Mouse (Mus musculus): ENCODE measurements around the gene Mau2.
"Not testable (repeated sequence)": the region's sequence is repeated elsewhere in the genome, so short reads cannot be mapped to it uniquely, and the experiment has no call there.

Gene Mau2

GRCm38 (mm10) chr8:70042583-70043455 lies at the start of gene Mau2, which contains the start of gene Sugp1:
Gene Mau2 (minus strand): TSS chr8:70042734.
Gene Sugp1 (plus strand): TSS chr8:70042813.
- DNase-seq (ENCODE audit: low read depth), result peak; percentile 99

- DNase-seq (ENCODE audit: low read depth), result no peak
These were observed 46.9 kb upstream of the Mau2 start for GRCm38 (mm10) chr8:70089296-70089960.

GRCm38 (mm10) chr8:70087836-70088650 lies 45.5 kb upstream of the Mau2 start:
- no peak for DNase-seq (ENCODE audit: low read depth)

- no peak for DNase-seq (ENCODE audit: low read depth)
These were observed 44.7 kb upstream of the Mau2 start for GRCm38 (mm10) chr8:70087237-70087636.

DNA sequence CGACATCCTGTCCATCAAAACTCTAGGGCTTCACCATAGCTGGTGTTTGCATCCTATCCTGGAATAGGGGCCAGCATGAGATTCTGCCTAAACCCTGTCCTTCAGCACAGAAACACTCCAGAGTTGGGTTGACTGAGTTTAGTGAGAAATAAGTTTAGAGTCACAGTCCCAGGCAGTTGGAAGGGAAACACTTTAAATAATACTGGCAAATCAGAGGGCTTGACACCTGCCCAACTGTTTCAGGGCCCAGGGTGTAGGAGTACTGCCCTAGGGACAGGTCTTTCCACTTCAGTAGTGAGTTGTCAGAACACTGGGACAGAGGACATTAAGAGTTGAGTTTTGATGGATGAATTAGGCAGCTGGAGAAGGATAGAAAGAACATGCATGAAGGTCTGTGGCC lies 43.6 kb upstream of the Mau2 start:
- DNase-seq (ENCODE audit: low read depth), result no peak

DNA sequence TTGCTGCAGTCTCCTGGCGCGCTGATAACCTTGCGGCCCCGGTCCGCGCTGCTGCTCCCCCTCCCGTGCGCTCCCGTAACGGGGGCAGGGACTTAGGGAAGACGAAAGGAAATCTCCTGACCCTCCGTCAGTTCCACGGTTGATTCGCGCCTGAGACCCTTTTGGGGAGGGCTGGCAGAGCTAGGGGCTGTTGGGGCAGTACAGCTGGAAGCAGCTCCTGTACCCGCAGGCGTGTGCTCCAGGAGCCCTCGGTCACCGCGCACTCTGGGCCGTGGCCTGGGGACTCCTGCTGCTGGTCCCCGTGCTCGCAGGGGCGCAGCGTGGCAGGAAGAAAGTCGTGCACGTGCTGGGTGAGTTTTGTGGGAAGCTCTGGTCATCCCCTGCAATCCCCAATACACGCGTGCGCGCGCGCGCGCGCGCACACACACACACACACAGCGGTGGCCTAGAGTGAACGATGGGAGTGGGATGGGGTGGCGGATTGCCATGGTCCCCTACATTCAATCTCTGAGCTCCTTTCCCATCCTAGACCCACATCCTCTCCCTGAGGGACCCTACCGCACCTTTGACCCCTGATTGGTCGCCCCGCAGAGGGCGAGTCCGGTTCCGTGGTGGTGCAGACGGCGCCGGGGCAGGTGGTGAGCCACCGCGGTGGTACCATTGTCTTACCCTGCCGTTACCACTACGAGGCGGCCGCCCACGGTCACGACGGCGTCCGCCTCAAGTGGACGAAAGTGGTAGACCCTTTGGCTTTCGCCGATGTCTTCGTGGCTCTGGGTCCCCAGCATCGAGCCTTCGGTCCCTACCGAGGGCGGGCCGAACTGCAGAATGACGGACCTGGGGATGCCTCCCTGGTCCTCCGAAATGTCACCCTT lies 41.9 kb upstream of the Mau2 start:
- DNase-seq (ENCODE audit: low read depth), result peak; percentile 19

DNA sequence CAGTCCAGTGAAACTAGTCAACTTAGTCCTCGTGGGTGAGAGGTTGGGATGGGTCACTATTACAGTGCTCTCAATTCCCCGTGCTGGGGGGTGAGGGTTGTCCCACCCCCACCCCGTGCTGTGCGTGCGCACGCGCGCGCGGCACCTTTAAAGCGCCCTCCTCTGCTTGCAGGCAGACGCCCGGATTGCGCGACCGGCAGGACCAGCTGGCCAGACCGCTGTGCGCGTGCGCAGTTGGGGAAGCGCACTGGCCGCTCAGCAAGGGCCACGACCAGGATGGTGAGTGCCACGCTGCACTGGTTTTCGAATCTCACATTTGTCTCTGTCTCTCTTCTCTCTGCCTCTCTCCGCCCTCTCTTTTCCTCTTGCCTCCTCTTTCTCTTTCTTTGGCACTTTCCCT lies 40.8 kb upstream of the Mau2 start, which contains the start of gene Hapln4:
Hapln4 (plus strand) TSS at position 173 of the 400 bp plus-strand sequence.
- peak; percentile 31 for DNase-seq (ENCODE audit: low read depth)

GRCm38 (mm10) chr8:70081976-70082375 lies 39.4 kb upstream of the Mau2 start:
- no peak for DNase-seq (ENCODE audit: low read depth)

GRCm38 (mm10) chr8:70073682-70074081 lies 31.1 kb upstream of the Mau2 start:
- no peak for DNase-seq (ENCODE audit: low read depth)

DNA sequence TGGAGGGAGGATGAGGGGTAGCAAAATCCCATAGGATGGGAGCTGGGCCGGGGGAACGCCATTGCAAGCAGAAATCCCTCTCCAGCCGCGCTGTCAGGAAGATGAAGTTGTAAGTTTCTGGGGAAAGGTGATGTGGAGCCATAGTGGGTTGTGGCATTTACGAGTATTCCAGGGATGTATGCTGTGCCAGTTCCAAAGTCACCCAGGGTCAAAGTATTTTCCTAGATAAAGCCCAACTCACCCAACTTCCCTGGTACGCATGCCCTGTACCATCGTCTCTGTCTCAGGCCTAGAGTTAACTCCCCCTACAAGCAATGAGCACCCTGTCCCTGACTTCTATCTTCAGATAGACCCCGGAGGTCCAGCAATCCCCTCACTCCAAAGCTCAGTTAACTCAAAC lies 30.6 kb upstream of the Mau2 start:
- DNase-seq (ENCODE audit: low read depth), result peak; percentile 10

GRCm38 (mm10) chr8:70072441-70073069 lies 30.0 kb upstream of the Mau2 start, which contains the start of gene Tm6sf2:
Gene Tm6sf2 (plus strand): TSS chr8:70072924.
- DNase-seq (ENCODE audit: low read depth), result peak; percentile 59

DNA sequence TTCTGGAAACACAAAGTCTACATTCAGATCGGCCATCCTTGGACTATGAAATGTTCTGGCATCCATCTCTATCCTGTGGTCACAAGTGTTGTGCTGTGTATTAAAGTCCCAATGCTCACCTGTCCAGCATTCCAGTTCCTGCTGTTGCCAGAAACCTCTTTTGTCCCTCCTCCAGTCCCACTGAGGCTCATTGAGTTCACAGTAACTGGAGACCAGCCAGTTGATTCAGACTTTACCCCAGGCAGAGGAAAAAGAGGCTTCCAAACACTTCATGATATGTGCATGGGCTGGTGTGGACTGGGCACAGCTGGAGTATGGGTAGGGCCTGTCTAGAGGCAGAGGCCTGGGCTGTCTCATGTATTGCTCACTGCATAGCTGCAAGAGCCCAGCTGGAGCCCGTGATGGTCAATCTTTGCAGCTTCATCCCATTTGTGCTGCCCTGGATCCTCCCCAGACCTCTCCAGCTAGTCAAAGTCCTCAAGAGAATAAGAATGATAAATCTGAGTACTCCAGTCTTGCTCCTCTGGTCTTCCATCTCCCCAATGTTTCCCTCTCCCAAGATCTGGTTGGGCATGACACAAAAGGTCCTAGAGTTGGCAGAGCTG lies 29.4 kb upstream of the Mau2 start:
- DNase-seq (ENCODE audit: low read depth), result no peak

DNA sequence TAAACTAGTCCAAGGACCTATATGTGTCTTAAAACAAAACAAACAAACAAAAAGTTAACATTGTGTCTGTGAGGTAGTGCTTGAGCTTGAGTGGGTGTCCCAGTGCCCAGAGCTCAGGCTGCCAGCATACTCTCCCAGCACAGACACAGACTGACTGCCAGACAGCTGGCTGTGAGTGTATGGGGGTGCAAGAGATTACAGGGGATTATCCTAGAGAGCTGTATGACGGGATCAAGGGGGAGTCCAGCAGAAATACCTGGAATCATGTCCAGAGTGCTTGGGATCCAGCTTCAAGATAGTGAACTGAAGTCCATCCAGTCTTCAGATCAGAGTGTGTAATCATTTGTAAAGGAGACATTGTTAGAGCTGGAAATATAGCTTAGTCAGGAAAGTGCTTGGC lies 15.2 kb upstream of the Mau2 start:
- DNase-seq (ENCODE audit: low read depth), result no peak

DNA sequence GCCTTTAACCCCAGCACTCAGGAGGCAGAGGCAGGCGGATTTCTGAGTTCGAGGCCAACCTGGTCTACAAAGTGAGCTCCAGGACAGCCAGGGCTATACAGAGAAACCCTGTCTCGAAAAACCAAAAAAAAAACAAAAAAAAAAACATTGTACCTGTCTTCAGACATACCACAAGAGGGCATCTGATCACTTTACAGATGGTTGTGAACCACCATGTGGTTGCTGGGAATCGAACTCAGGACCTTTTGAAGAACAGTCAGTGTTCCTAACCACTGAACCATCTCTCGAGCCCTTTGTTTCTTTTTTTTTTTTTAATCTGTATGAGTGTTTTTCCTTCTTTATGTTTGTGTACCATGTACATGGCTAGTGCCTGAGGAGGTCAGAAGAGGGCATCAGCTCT lies 7.9 kb upstream of the Mau2 start:
- DNase-seq (ENCODE audit: low read depth), result not testable (repeated sequence)

DNA sequence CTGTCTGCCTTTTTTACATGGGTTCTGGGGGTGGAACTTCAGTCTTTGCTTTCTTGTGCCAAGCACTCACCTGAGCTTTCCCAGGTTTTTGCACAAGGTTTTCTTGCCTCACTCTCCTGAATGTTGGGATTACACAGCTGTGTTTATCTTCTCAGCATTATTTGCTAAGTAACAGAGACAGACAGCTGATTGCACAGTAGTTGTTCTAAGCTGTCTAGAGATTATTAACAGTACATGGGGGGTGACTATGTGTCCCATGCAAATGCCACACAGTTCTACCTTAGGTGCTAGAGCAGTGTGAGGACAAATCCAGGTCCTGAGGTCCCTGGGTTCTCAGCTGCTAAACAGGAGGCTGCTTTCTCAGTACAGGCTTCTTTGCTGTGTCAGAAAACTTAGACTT lies 7.1 kb upstream of the Mau2 start:
- no peak for DNase-seq (ENCODE audit: low read depth)

GRCm38 (mm10) chr8:70043996-70044395 lies 1.5 kb upstream of the Mau2 start:
- DNase-seq (ENCODE audit: low read depth), result no peak

DNA sequence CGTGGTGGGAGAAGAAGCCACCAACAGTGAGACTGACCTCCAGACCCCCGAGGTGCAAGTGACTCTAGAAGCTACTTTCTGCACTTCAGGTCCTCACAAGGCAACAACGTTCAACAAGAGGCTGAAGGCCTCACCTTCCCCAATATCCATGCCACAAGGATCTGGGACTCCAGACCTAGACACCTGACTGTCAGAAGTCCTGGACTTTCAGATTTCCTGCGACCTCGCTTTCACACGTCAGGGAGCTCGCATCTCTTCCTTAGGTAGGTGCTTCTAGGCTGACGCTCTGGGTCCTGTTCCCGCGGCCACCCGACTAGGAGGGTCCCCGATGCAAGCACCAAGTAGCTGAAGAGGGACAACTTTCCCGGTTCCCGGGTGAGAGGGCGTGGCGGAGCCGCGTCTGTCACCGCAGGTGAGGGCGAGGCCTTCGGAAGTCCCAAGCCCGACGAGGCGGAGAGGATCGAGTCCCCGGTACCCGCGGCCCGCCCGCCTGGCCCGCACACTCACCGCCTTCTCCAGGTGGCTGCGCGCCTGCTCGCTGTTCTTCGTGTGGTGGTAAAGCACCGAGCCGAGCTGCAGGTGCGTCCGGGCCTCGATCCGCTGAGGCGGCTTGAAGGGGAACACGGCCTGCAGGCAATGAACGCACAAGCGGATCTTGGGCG lies 518 bp downstream of the Mau2 start:
- DNase-seq (ENCODE audit: low read depth), result no peak

DNA sequence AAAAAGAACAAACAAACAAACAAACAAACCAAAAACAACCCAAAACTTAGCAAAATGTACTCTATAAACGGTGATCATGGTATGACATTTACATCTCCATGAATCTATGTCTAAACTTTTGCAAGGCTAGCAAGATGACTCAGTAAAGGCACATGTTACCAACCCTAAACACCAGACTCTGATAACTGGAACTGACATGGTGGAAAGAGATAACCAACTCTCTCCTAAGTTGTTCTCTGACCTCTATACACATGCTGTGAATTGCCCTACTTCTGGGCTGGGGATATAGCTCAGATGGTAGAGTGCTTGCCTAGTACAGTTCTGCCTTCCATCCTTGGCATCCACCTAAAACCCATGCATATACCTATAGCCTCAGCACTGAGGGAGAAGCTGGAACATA lies 4.5 kb downstream of the Mau2 start:
- DNase-seq (ENCODE audit: low read depth), result no peak

- no peak for DNase-seq (ENCODE audit: low read depth)
These were observed 12.3 kb downstream of the Mau2 start for GRCm38 (mm10) chr8:70030255-70030654.

- no peak for DNase-seq (ENCODE audit: low read depth)
These were observed 16.4 kb downstream of the Mau2 start for GRCm38 (mm10) chr8:70026151-70026550.

Measured in induced T-regulatory cell, adult 2 months (primary cell).